Mouse (Mus musculus) embryo, embryonic 11 days (tissue): ENCODE measurements around the gene Kirrel3.

Experiments
- DNase-seq: peaks from one replicate; pipeline ENCODE4 v3.0.0-alpha.2; 2015

The Kirrel3 gene

DNA sequence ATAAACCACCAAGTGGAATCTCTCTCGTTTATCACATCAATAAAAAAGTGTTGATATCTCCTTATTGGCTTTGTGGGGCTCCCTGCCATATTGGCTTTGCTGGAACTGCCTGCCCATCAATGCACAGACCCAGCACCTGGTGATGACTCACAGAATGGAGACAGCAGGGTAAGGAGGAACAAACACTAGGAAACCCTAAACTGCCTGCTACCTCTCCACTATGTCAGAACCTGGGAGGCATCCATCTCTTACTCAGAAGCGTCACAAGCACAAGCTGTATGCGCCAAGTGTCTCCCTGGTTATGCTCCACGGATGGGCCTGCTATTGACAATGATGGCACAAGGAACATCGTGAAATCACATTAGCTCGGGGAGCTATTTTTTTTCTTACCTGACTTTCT is 33.2 kb downstream of the Kirrel3 start:
- DNase-seq = no peak

GRCm38 (mm10) chr9:34520234-34520950 is 34.7 kb downstream of the Kirrel3 start:
- peak; percentile 6 for DNase-seq

DNA sequence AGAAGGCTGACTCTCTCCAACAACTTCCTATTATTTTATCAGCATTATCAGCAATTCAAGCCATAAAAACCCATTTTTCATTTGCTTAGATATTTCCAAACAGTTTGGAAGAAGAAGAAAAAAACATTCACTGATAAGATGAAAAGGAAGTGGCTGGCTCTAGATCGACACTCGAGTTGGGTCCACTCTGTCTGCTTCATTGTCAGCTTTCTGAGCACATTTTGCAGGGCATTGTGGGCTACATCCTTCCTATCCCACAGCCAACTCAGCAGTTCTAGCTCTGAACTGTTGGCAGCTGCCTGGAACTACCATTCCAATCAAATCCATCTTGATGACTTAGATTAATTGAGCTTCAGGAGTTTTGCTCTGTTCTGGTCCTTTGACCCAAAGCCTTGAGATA is 40.0 kb downstream of the Kirrel3 start:
- no peak for DNase-seq

- no peak for DNase-seq
These were observed 53.1 kb downstream of the Kirrel3 start for GRCm38 (mm10) chr9:34538591-34539335.

- no peak for DNase-seq
These were observed 56.2 kb downstream of the Kirrel3 start for GRCm38 (mm10) chr9:34541908-34542307.

DNA sequence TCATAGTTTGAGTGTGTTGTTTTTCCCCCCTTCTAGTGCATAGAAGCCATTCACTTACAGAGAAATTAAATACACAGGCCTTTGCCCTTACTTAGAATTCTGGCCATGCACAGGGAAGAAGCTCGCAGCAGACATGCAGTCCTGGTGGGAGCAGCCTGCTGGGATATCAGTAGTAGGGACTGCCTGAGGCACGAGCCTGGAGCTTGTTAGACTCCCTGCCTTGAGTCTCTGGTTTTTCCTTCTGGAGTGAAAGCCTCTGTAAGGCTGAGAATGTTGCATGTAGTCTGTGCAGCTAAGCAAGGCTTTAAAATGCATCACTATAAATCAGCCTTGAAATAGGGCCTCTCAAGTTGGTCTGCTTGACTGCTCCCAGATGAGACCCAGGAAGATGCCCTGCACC is 70.0 kb downstream of the Kirrel3 start:
- no peak for DNase-seq

GRCm38 (mm10) chr9:34557846-34558245 is 72.2 kb downstream of the Kirrel3 start:
- DNase-seq = peak; percentile 71

- peak; percentile 26 for DNase-seq
These were observed 72.7 kb downstream of the Kirrel3 start for GRCm38 (mm10) chr9:34558291-34558899.

DNA sequence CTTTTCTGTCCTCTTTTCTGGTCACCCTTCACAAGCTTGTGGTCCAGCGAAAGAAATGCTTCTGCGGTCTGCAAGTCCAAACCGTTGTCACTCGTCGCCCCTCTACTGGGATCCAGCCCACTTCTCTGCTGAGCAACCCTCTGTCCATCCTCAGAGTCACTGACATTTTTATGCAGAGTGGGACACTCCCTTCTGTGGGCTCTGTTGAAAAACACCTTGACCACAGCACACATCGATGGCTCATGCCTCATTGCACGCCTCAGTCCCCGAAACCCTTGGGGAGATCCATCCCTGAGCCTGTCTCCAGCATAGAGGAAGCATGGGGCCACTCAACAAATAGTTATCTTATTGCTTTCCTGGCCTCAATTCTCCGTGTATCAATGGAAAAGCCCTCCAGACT is 73.4 kb downstream of the Kirrel3 start:
- DNase-seq = no peak

DNA sequence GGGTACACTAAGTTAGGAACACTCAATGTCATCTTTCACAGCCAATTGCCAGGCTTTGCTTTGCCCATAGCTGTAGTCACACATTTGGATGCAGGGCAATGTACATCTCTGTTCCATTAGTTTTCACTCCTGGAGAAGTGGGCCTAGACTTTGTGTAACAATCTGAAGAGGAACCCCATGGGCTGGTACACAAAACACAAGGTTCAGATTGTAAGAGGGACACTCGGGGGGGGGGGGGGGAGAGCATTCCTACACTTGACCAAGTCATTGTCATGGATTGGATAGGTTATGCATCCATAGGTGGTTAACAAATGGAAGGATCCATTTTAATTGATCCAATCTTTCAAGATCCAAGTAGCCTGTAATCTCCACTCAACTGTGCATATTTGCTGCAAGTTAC is 75.6 kb downstream of the Kirrel3 start:
- no peak for DNase-seq

DNA sequence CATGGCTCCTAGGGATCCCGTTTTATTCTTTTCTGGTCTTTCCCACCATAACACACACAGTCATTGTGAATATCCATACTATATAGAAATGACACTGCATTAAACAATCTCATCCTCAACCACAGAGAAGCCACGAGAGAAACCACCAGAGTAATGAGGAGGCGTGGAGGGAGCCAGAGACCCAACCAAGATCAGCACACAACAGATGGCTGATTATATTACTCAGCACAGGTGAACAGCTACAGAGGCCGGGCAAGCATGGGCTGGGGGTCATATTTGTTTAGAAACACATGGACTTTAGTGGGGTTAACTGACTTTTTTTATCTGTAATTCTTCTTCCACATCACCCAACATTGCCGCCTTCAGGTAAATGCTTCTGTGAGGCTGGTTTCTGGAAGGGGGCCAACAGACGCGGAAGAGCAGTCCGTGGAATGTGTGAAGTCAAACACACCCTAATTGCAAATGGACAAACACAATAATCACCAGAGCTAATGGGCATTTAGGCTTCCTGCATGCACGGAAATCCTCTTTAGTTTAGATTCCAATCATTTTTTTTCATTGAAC is 76.8 kb downstream of the Kirrel3 start:
- DNase-seq = no peak

GRCm38 (mm10) chr9:34573906-34574305 is 88.2 kb downstream of the Kirrel3 start:
- DNase-seq = no peak

DNA sequence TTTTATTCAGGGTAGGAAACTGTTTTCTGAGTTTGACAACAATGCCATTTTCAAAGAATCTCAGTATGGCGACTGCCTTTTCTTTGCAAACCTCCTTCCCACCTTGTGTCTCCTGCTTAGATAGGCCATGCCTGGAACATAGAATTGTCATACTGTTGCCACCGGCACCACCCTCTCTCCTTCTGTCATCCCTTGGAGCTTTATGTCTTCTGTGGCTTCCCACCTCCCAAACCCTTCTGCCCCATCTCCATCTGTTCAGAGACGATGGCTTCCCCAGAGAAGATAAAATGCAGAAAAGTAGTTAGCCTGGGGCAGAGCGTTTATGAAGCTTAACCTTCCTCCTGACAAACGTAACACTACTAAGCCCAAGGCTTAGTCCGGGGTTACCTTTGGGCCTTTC is 88.9 kb downstream of the Kirrel3 start:
- no peak for DNase-seq

GRCm38 (mm10) chr9:34579174-34579573 is 93.5 kb downstream of the Kirrel3 start:
- no peak for DNase-seq

DNA sequence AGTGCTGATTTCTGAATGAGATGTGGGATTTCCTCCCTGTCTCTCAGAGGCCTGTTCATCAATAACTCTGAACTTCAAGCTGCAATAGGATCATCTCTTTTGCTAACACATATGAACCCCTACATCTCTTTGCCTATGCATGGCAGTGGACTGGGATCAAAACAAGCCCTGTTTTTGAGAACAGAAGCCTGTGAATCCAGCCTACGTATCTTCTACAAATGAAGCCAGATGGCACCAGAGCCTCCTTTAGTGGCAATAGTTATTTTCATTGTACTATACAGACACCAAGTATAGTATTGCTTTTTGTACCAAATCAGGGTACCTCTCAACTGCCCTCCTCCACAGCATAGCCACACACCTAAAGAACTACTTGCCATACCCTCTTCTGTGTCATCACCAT is 94.4 kb downstream of the Kirrel3 start:
- no peak for DNase-seq

- no peak for DNase-seq
These were observed 96.8 kb downstream of the Kirrel3 start for GRCm38 (mm10) chr9:34582496-34582895.

DNA sequence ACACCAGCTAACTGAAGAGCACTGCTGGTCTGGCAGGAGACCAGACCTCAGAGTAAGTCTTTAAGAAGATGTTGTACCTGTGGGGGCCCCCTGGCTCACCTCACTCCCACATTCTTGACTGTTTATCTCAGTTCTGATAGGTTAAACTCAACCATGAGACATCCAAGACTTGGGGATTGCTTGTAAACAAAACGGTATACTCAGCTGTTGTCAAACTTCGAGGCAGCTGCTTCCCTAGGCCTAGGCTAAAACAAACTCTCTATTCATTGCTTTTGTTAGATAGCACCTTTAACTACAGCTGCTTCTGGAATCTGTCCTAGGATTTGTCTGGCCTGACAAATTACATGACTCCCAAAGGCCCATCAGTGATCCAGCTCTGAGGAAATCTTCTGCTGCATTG is 99.8 kb downstream of the Kirrel3 start:
- no peak for DNase-seq

DNA sequence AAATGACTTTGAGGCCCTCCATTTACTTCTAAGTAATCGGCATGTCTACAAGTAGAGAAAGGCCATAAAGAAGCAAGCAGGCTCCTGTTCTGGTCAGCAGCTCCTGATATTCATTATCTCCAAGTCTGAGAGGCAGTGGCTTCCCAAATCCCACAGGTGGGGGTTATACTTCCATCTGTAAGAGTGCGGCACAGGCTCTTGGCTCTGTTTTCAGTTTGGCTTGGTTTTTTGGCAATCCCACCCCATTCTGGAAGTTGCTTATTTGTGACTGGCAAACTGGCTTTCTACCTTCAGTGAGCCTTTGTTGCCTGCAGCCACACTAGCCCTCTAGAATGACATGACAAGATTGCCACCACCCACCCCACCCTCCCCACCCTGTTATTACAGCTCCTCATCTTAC is 100.4 kb downstream of the Kirrel3 start:
- no peak for DNase-seq

DNA sequence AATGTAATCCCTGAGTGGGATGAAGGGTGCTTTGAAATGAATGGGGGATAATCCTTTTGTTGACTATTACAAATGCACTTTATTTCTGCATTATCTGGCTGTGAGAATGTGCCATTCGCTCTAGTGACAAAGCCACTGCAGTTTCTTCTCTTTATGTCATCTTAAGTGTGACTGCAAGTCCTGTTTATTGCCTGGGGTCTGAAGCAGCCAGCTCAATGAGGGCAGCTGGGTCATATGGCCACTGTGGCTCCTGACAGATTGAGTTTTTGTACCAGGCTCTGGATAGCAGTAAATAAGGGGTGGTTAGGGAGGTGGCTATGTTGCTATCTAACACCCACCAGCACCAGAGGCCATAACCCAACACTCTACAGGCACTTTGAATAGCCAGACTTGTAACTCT is 104.1 kb downstream of the Kirrel3 start:
- no peak for DNase-seq

DNA sequence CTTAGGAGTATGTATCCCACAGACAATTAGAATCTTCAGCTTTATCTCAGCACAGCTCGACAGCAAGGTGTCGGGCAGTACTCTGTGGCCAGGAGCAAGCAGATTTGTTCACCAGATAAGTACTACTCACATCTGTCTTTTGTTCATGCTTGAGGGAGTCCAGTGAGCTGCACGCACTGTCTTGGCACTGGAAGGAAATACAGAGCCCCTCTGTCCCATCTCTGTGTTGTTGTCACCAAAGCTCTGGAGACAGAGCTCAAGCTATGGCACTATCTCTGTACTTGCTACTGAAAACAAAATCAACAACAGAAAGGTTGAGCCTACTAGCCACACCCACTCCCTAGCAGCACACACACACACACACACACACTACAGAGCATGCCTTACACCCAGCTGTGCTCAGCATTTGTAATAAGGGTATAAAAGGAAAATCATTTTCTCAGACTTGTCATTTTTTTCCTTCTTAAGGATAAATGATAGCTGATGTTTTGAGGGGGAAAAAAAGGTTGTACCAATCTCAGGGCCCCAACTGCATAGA is 106.4 kb downstream of the Kirrel3 start:
- DNase-seq = no peak

- DNase-seq = no peak
These were observed 108.2 kb downstream of the Kirrel3 start for GRCm38 (mm10) chr9:34593889-34594288.

DNA sequence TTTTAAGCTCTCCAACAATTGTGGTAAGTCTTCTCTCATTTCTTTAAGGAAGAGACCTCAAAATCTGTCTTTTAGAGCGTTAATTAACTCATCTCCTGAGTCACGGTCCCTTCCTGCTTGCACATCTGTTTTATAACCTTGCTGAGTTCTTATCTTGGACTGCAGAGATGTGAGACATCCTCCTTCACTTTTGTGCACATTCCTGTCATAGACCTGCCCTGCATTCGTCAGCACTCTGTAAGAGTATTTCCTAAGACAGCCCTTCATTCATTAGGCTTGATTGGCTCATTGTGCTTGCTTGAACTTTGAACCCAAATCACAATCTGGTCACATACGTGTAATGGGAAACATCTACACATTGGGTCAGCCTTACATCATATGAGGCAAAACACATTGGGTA is 114.6 kb downstream of the Kirrel3 start:
- no peak for DNase-seq

- DNase-seq = no peak
These were observed 118.1 kb downstream of the Kirrel3 start for GRCm38 (mm10) chr9:34603750-34604149.

GRCm38 (mm10) chr9:34604931-34605330 is 119.2 kb downstream of the Kirrel3 start:
- no peak for DNase-seq
